Mouse (Mus musculus) fat pad, adult 2 months (tissue): ENCODE measurements around the gene Arl4c.

Experiments used
- DNase-seq: peaks from one replicate; pipeline ENCODE4 v3.0.0-alpha.2; 2011; ENCODE audit warnings: low read depth, low spot score; ENCODE audit errors: extremely low read depth

The Arl4c gene

DNA sequence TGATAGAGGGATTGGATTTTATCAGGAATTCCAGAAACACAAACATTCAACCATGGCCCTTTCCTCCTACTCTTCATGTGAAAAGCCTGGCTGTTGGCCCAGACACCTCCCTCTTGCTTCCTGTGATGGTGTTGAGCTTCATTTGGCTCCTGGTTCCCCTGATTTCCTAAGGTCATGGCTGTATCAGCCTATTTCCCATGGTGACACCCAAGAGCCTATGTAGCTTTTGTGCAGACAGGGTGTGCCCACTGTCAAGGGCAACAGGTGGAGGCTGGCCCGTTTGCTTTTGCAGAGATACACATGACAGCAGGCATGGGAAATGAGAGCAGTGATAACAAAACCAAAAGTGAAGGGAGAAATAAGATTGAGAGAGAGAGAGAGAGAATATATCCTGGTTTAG lies 76.8 kb downstream of the Arl4c start:
- DNase-seq, result no peak

DNA sequence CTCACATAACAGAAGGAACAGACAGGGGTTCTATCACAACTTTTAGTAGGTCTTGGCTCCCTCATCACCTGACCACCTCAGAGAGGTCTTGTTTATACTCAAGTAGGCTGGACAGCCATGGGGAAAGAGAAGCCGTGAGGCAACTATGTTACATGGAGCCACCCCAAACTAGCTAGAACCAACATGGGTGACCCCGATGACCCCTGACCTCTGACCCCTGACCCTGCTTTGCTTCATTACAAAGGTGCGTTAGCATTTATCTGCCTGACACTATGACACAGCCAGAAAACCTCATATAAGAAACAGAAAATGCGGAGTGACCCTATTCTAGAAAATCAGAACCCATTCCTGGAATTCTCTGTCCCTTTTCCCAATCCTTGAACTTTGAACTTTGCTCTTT lies 77.6 kb downstream of the Arl4c start:
- no peak for DNase-seq

DNA sequence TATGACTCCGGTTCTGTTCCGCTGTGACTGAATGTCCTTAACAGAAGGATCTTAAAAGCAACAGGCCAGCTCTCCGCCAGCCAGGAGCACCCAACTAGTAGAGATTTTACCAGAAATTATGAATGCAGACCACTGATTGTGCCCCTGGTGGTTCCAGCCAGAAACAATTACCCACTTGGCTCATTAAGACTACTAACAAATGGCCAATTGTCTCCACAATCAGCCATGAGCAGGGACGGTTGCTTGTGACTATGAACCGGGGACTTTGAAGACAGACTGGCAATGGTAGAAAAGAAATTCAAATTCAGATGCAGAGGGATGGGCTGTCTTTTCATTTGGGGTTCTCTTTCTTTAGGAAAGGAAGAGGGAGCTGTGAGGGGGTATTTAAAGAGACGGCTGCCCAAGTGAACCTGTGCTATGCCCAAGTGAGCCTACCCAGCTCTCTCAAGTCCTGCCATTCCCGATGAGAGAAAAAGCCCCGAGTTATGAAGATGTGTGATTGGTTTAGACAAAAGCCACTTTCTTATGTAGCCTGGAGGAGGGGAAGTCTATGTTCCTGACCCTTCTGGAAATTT lies 78.4 kb downstream of the Arl4c start:
- no peak for DNase-seq
